In the genomic region with DNA sequence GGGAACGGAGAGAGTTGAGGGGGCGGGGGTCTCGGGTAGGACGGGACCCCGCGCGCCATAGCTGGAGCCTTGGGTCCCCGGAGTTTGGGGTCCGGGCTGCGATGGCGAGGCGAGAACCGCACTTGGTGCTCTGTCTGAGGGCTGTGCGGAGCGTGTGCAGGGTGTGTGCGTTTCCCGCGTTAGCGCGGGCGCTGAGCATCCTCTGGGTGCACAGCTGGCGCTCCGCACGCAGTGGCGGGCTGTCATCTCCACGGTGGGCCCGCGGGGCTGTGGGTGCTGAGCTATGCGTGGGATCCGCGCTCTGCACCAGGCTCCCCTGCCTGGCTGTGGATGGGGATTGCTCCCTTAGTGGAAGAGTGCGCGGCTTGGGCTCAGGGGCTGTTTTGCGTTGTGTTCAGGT, we compare ENCODE assay signal across 11 mouse cellular contexts. TPM values are rescaled to one million over a fixed set of nuclear protein-coding genes. Genes with fewer than 3 reads are reported as not detected.
DNase-seq lines count a peak whose midpoint lies in the region; ATAC-seq and TF ChIP-seq lines count a peak whose summit lies in the region.
"Had no signal": no experiment of that assay in that cellular context is flagged by ENCODE, and none has a peak within 500 bp of the region (broad histone marks: within the 10 kb centered on the region; RNA-seq: fewer than 3 reads in every experiment).

No protein-coding gene starts in this region.

- H3K27ac ChIP-seq in heart, embryonic 13.5 days (replicated peaks) = no peak overlapping the region
- no peak overlapping the region for H3K27ac ChIP-seq in ES-E14 (ENCODE audit: insufficient read depth, low read depth, low read length, poor library complexity, severe bottlenecking)
- H3K27ac ChIP-seq in midbrain, embryonic 10.5 days (replicated peaks) = no peak overlapping the region

- H3K4me2 ChIP-seq in heart, embryonic 13.5 days = peak overlapping the region; percentile 57

- H3K9me3 ChIP-seq in heart, embryonic 13.5 days = no peaks in the 10 kb centered on the region
- H3K9me3 ChIP-seq in ES-E14 (ENCODE audit: control insufficient read depth, insufficient read depth, low read depth, low read length) = no peaks in the 10 kb centered on the region
- H3K9me3 ChIP-seq in midbrain, embryonic 10.5 days (replicated peaks) = no peaks in the 10 kb centered on the region

- intact Hi-C loops in heart, postnatal 10 days (cut with DNase I) = no loop called here

- DNase-seq in heart, postnatal 10 days = no peak
- no peak for DNase-seq in ES-E14 (ENCODE audit: low read depth, low spot score)
- DNase-seq in midbrain, embryonic 10.5 days (ENCODE audit: low spot score) = no peak
- no peak for DNase-seq in thymus, postnatal 10 days (ENCODE audit: low spot score in 2 of 2)
- no peak for DNase-seq in spleen, postnatal 4 days (ENCODE audit: low spot score in 2 of 2)
- DNase-seq: adrenal gland, adult 8-10 months; kidney, adult 8-10 months had no signal

- H3K36me3 ChIP-seq in heart, embryonic 13.5 days = no peaks in the 10 kb centered on the region
- H3K36me3 ChIP-seq in ES-E14 (ENCODE audit: control insufficient read depth, insufficient read depth, low read length, poor library complexity, severe bottlenecking) = no peaks in the 10 kb centered on the region
- H3K36me3 ChIP-seq in midbrain, embryonic 10.5 days = no peaks in the 10 kb centered on the region

- peaks cover 19% of the 10 kb centered on the region for H3K4me1 ChIP-seq in heart, embryonic 13.5 days
- peaks cover 3 to 7% of the 10 kb centered on the region in 2 experiments; a peak in 2 of 4 replicates for H3K4me1 ChIP-seq in ES-E14 (ENCODE audit: control insufficient read depth in 2 of 2, insufficient read depth in 2 of 2, low read length in 2 of 2, poor library complexity in 1 of 2)
- H3K4me1 ChIP-seq in midbrain, embryonic 10.5 days = peaks cover 36% of the 10 kb centered on the region

- ATAC-seq in heart, embryonic 13.5 days (ENCODE audit: extremely low read depth, insufficient number of reproducible peaks, low FRiP score, low TSS enrichment) = no peak
- 0 out of 2 replicates have a peak, but pooled peaks have one; percentile 10 for ATAC-seq in granulocyte monocyte progenitor cell, adult 5-6 weeks (replicated peaks; ENCODE audit: poor library complexity, severe bottlenecking)
- no peak for ATAC-seq in megakaryocyte, adult 5-6 weeks (ENCODE audit: poor library complexity, severe bottlenecking)

- peaks cover 97% of the 10 kb centered on the region for H3K27me3 ChIP-seq in heart, embryonic 13.5 days (replicated peaks)
- peaks cover 100% of the 10 kb centered on the region for H3K27me3 ChIP-seq in midbrain, embryonic 10.5 days (ENCODE audit: low read depth, poor library complexity, severe bottlenecking)

- in situ Hi-C loops in ES-E14 (cut with MboI; ENCODE audit: low sequenced_read_pairs in 2 of 2, unreplicated experiment in 2 of 2) = no loop called here

- whole genome bisulfite sequencing in heart, embryonic 13.5 days = 2% methylated on average over 34 of the region's 34 CpGs
- whole genome bisulfite sequencing in midbrain, embryonic 10.5 days = 2% methylated on average over 34 of the region's 34 CpGs

- H3K4me3 ChIP-seq in heart, embryonic 13.5 days = peak overlapping the region; percentile 41
- peak overlapping the region; percentile 48 to 71 for H3K4me3 ChIP-seq in ES-E14 (ENCODE audit: insufficient read depth in 1 of 2, low read depth in 1 of 2, low read length in 2 of 2, poor library complexity in 1 of 2, severe bottlenecking in 1 of 2)
- H3K4me3 ChIP-seq in midbrain, embryonic 10.5 days = peak overlapping the region; percentile 47
- H3K4me3 ChIP-seq: megakaryocyte, embryonic 14.5 days had no signal

- H3K9ac ChIP-seq in heart, embryonic 13.5 days = peak overlapping the region; percentile 66; the same call in 1 of the 2 replicates
- peak overlapping the region; percentile 75 for H3K9ac ChIP-seq in ES-E14 (ENCODE audit: insufficient read depth, low read depth, low read length, poor library complexity, severe bottlenecking)

TF ChIP-seq in ES-E14, 5 proteins besides CTCF, POLR2A, EP300 and RAD21:
- no peak for TF ChIP-seq ZNF384 (IDR thresholded peaks at IDR 0.05; ENCODE audit: low read depth, low read length)

RNA-seq across cellular contexts. Expression of gene Plk5, which starts 0.5 kb away (rescaled TPM):
- not detected in 2 replicates for polyA plus RNA-seq in heart, embryonic 13.5 days (2015; fragmentation: Nextera tagmentation; extraction: Ambion mirVana)
- under 1 TPM in 1 of 2 experiments, not detected in 1; 0.25 TPM for total RNA-seq in heart, postnatal 10 days (2021)
- total RNA-seq in ES-E14 (2012; rRNA removed) = 6.0 and 17.4 TPM in 2 replicates
- total RNA-seq in granulocyte monocyte progenitor cell, adult 5-6 weeks (2014; fragmentation: Nextera tagmentation) = not detected in 2 replicates
- not detected in 2 replicates for total RNA-seq in granulocyte monocyte progenitor cell, adult 5-6 weeks (2017)
- 0.12 and 0.32 TPM in 2 replicates for polyA plus RNA-seq in midbrain, embryonic 10.5 days (2016; fragmentation: Nextera tagmentation; extraction: Ambion mirVana)
- total RNA-seq in megakaryocyte, adult 5-6 weeks (2015) = not detected in 2 replicates
- total RNA-seq in megakaryocyte, adult 5-6 weeks (2017) = not detected in 2 replicates

RNA-seq across cellular contexts. Expression of gene Adamtsl5, which starts 8.5 kb away (rescaled TPM):
- 6.5 and 8.3 TPM in 2 replicates for polyA plus RNA-seq in heart, embryonic 13.5 days (2015; fragmentation: Nextera tagmentation; extraction: Ambion mirVana)
- 10 to 100 TPM; 36.9 to 42.9 TPM for total RNA-seq in heart, postnatal 10 days (2021)
- total RNA-seq in ES-E14 (2012; rRNA removed) = 2.1 and 2.4 TPM in 2 replicates
- not detected in 2 replicates for total RNA-seq in granulocyte monocyte progenitor cell, adult 5-6 weeks (2014; fragmentation: Nextera tagmentation)
- not detected in 2 replicates for total RNA-seq in granulocyte monocyte progenitor cell, adult 5-6 weeks (2017)
- 0.48 and 0.91 TPM in 2 replicates for polyA plus RNA-seq in midbrain, embryonic 10.5 days (2016; fragmentation: Nextera tagmentation; extraction: Ambion mirVana)
- total RNA-seq in megakaryocyte, adult 5-6 weeks (2015) = 0.07 TPM in 1 of 2 replicates, not detected in the other
- not detected in 2 replicates for total RNA-seq in megakaryocyte, adult 5-6 weeks (2017)

RNA-seq across cellular contexts. Expression of gene Reep6, which starts 27.0 kb away (rescaled TPM):
- polyA plus RNA-seq in heart, embryonic 13.5 days (2015; fragmentation: Nextera tagmentation; extraction: Ambion mirVana) = 2.6 and 4.4 TPM in 2 replicates
- 1 to 10 TPM; 2.2 to 2.4 TPM for total RNA-seq in heart, postnatal 10 days (2021)
- 13.3 and 21.8 TPM in 2 replicates for total RNA-seq in ES-E14 (2012; rRNA removed)
- total RNA-seq in granulocyte monocyte progenitor cell, adult 5-6 weeks (2014; fragmentation: Nextera tagmentation) = 0.11 and 0.60 TPM in 2 replicates
- total RNA-seq in granulocyte monocyte progenitor cell, adult 5-6 weeks (2017) = 0.22 and 2.7 TPM in 2 replicates
- 9.1 and 11.5 TPM in 2 replicates for polyA plus RNA-seq in midbrain, embryonic 10.5 days (2016; fragmentation: Nextera tagmentation; extraction: Ambion mirVana)
- 0.16 and 0.96 TPM in 2 replicates for total RNA-seq in megakaryocyte, adult 5-6 weeks (2015)
- total RNA-seq in megakaryocyte, adult 5-6 weeks (2017) = 0.37 TPM in 1 of 2 replicates, not detected in the other

RNA-seq across cellular contexts. Expression of gene Pcsk4, which starts 27.4 kb away (rescaled TPM):
- 1.8 and 2.1 TPM in 2 replicates for polyA plus RNA-seq in heart, embryonic 13.5 days (2015; fragmentation: Nextera tagmentation; extraction: Ambion mirVana)
- 1 to 10 TPM; 1.7 to 1.8 TPM for total RNA-seq in heart, postnatal 10 days (2021)
- 1.4 and 3.3 TPM in 2 replicates for total RNA-seq in ES-E14 (2012; rRNA removed)
- 6.7 and 7.2 TPM in 2 replicates for total RNA-seq in granulocyte monocyte progenitor cell, adult 5-6 weeks (2014; fragmentation: Nextera tagmentation)
- 0.98 and 1.6 TPM in 2 replicates for total RNA-seq in granulocyte monocyte progenitor cell, adult 5-6 weeks (2017)
- 3.3 and 4.2 TPM in 2 replicates for polyA plus RNA-seq in midbrain, embryonic 10.5 days (2016; fragmentation: Nextera tagmentation; extraction: Ambion mirVana)
- 0.32 and 0.83 TPM in 2 replicates for total RNA-seq in megakaryocyte, adult 5-6 weeks (2015)
- total RNA-seq in megakaryocyte, adult 5-6 weeks (2017) = not detected in 2 replicates

RNA-seq across cellular contexts. Expression of gene Mex3d, which starts 30.7 kb away (rescaled TPM):
- polyA plus RNA-seq in heart, embryonic 13.5 days (2015; fragmentation: Nextera tagmentation; extraction: Ambion mirVana) = 3.8 and 4.5 TPM in 2 replicates
- total RNA-seq in heart, postnatal 10 days (2021) = 10 to 100 TPM; 12.7 to 16.1 TPM
- 27.1 and 28.9 TPM in 2 replicates for total RNA-seq in ES-E14 (2012; rRNA removed)
- 0.67 and 3.6 TPM in 2 replicates for total RNA-seq in granulocyte monocyte progenitor cell, adult 5-6 weeks (2014; fragmentation: Nextera tagmentation)
- total RNA-seq in granulocyte monocyte progenitor cell, adult 5-6 weeks (2017) = 2.1 and 2.2 TPM in 2 replicates
- polyA plus RNA-seq in midbrain, embryonic 10.5 days (2016; fragmentation: Nextera tagmentation; extraction: Ambion mirVana) = 6.3 and 6.4 TPM in 2 replicates
- 2.4 and 2.6 TPM in 2 replicates for total RNA-seq in megakaryocyte, adult 5-6 weeks (2015)
- total RNA-seq in megakaryocyte, adult 5-6 weeks (2017) = 2.6 and 5.0 TPM in 2 replicates

Comparison
In these comparisons a context has a peak if more than half of its experiments do, and no peak if none do; other contexts are left out.
1. RNA of gene Adamtsl5, which starts 8.5 kb away (total RNA-seq): 36.9 to 42.9 TPM in heart, postnatal 10 days; 2.1 to 2.4 TPM in ES-E14, 0.07 TPM in megakaryocyte, adult 5-6 weeks and not detected in granulocyte monocyte progenitor cell, adult 5-6 weeks; every median in the first group is over 10 times any median in the second.
2. Peak in every context shown above with its lines, with median percentiles within 50 percentile points of each other: H3K4me3 ChIP-seq.